Mouse (Mus musculus) cerebellum, adult 18-20 months (tissue): Measurements from ENCODE around the gene Gspt1.
"Not testable (repeated sequence)": the region's sequence is repeated elsewhere in the genome, so short reads cannot be mapped to it uniquely, and the experiment has no call there.

Experiments
- DNase-seq, 2 experiments: peaks; one replicate each; pipeline ENCODE4 v3.0.0; 2021

The Gspt1 gene

DNA sequence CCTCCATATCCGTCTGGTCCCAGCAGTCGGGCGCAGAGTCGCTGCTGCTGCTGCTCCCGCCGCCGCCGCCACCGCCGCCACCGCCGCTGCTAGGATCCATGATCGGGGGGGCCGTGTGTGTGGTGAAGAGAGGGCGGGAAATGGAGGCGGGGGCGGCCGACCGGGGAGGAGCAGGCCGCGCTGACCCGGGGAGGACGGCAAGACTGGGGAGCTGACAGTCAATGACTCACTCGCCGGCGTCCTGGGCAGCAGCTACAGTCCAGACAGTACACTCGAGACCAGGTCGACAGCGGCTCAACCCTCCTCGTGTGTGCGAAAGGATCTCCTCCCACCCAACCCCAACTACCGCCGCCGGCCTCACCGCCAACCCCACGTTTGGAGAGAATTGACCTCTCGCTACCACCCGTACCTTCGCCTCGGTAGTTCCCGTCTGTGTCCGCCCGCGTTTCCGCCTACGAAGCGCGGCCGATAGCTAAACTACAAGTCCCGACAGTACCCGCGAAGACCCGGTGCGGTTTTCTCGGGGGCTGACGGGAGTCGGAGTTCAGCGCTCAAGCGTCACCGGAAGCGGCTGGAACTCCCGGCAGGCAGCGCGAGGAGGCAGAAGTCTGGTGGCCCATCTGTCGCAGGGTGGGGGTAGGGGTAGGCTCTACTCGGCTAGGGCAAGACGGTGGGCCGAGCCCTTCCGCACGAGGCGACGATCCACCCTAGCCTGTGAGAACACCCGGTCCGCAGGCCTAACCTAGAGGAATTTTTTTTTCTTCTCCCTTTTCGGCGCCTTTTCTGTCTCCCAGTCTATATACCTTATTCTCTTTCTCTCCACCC lies at the start of gene Gspt1:
Gene Gspt1, minus strand, starts transcription at position 428 of the 825 bp plus-strand sequence.
- DNase-seq = peak; percentile 98 to 99

DNA sequence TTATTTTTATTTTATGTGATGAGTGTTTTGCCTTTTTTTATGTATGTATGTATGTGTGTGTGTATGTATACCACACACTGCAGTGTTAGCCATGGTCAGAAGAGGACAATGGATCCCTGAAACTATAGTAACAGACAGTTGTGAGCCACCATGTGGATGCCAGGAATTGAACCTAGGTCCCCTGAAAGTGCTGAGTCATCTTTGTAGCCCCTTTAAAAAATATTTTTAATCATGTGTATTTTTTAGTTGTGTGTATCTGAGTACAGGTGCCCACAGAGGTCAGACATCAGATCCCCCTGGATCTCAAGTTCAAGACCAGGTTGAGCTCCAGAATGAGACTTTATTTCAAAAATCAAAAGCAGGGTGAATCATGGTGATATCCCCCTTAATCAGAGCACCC lies 49.6 kb upstream of the Gspt1 start:
- no peak for DNase-seq

DNA sequence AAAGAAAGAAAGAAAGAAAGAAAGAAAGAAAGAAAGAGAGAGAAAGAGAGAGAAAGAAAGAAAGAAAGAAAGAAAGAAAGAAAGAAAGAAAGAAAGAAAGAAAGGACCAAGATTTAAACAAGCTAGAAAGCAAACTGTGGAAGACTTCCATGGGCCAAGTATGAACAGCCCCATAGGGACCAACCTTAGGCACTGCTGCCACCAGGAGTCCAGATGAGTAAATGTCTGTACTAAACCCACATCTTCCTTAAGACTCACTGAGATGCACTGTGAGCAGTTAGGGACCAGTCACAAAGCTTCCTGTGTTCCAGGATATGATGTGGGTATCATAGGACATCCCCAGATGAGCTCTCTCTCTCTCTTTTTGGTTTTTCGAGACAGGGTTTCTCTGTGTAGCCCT lies 43.6 kb upstream of the Gspt1 start:
- peak; percentile 5 to 9 for DNase-seq

DNA sequence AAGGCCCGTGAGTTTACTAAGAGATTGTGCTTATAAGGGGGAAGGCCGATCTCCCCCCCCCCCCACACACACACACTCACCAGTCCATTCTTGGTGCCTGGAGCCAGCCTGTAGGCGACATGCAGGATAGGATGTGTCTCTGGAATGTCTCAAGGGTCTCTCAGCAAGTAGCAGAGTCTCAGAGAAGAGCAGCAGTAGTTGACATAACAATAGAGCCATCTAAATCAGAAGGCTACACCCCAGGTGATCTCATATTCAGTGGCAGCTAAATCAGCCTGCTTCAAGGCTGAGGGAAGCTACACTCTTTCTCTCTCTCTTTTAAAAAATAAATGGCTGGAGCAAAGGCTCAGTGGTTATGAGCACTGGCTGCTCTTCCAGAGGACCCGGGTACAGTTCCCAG lies 41.5 kb upstream of the Gspt1 start:
- not testable (repeated sequence) for DNase-seq

DNA sequence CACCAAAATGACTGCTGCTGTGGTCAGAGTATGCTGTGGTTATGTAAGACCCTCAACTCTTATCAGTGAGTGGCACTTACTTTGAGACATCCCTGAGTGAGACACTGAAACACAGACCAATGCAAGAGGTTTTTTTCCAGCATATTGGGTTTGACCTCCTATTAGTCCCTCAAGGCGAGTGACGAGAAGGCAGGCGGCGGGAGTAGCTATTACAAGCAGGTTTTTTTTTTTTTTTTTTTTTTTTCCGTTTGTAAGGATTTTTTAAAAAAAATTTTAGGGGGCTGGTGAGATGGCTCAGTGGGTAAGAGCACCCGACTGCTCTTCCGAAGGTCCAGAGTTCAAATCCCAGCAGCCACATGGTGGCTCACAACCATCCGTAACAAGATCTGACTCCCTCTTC lies 34.7 kb upstream of the Gspt1 start:
- not testable (repeated sequence) for DNase-seq

DNA sequence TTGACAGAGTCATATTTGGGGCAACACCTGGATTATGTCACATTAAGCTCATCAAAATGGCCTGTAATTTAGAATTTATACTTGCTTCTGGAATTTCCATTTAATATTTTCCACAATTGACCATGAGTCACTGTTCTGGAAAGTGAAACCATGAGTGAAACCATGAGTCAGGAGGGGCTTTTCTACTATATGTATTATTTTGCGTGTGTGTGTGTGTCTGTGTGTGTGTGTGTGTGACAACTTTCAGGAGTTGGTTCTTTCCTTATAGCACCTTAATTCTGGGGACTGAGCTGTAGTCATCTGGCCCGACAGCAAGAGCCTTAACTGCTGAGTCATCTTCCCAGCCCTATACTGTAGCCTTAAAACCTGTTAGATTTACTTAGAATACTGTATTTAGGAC lies 31.8 kb upstream of the Gspt1 start:
- DNase-seq = no peak

DNA sequence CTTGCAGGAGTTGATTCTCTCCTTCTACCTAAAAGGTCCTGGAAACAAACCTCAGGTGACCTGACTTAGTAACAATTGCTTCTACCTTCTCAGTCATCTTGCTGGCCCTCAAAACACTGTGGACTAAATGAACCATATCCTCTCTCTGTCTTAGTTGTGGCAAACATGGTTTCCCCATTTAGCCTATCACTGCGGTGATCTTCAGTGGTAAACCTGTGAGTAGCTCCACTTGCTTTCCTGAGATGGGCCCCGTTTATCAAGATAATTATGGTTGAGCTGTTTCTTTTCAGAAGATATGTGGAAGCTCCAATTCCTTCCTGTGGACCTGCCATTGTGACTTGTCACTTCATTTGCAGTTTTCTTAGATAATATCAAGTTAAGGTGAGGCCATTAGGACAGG lies 30.8 kb upstream of the Gspt1 start:
- no peak for DNase-seq

DNA sequence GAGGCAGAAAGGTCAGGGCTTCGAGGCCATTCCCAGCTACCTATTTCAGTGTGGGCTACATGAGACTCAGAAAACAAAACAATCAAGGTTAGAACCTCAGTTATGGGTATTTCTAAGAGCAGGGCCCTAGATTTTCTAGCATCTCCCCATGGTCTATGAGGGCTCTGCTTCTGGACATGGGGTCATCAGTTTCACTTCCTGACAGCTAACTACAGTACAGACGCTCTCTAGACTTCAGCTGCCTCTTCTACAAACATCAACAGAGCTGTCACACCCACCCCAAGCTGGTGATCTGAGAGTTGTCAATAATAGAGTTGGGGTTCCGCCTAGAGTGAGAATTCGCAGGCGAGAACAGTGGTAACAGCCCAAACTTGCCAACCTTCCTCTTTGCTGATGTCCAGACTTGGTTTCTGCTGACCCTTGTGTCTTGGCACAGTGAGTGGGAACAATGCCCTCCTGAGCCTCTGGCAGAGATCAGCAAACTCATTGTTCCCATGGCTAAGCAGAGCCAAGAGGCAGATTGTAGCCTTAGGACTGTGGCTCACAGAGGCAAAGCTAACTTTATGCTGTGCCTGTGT lies 28.6 kb upstream of the Gspt1 start:
- DNase-seq = no peak

DNA sequence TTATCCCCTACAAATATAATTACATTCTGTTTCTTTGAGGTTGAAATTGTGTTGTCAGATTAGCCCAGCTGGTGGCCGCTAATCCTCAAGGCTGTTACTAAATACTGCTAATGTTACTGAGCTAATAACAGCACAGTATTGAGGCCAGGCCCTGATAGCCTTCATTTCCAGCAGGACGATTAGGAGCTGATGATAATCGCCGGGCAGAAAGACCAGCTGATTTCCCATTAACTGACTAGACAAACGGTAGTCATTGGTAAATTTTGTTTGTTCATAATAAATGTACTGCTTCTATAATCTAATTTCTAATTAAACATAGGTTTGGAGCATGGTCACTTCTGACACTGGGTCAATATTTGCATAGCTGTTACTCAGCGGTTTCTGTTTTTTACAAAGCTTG lies 24.7 kb upstream of the Gspt1 start:
- no peak for DNase-seq

DNA sequence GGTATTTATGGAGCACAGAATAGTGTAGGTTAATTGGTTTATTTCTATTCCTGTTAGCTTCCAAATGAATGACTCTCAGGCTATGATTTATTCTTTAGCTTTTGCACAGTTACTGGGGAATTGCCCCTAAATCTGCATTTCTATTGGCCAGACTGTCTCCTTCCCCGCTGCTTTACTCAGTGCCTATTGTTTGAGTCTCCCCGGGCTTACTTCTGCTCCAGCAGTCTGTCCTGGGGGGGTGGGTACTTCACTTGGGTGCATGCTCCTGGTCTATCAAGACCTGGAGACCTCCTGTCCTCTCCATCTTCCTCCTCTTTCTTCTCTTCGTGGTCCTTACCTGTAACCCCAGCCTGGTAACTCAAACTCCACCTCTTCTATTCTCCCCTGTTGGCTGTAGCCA lies 22.8 kb upstream of the Gspt1 start:
- DNase-seq = no peak

DNA sequence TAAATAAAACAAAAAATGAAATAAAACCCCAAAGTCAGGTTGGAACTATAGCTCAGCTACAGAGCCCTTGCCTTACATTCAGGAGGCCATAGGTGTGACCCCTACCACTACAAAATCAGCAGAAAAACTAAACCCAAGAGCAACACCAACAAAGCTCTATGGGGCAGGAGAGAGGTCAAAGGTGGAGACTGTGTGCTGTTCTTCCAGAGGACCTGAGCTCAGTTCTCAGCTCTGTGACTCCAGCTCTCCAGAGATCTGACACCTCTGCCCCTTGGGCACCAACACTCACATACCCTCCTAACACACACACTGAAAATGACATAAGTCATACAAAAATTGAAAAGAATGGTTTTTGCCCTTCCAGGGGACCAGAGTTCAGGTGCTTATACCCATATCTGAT lies 16.9 kb upstream of the Gspt1 start:
- DNase-seq = no peak

DNA sequence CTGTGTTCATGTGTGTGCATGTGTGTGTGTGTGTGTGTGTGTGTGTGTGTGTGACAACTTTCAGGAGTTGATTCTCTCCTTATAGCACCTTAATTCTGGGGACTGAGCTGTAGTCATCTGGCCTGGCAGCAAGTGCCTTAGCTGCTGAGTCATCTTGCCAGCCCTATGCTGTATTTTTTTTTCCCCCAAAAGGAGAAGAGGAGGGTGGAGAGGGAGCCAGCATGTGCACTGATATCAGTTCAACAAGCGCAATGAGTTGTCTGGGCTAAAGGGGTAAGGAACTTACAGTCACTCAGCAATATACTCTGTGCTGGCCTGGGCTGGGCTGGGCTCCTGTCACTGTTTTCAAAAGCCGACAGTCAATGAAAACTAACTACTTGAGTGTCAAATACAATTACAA lies 16.5 kb upstream of the Gspt1 start:
- DNase-seq = no peak

DNA sequence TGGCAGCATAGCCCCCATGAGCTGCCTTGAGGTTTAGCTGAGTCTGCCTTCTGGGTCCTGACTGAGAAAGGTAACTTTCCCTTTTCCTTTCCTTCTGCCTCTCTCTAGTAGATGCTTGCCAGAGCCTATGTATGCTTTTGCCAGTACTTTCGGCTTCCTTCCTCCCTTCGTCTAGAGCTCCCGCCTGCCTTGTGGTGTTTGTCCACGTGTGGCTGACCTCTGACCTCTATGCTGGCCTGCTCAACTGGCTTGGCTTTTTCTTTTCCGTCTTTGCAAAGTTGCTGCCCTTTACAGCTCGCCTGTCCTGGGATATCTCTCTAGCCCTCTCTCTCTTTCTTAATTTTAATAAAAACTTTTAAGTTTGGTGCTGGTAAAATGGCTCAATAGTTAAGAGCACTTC lies 15.7 kb upstream of the Gspt1 start:
- DNase-seq = no peak

DNA sequence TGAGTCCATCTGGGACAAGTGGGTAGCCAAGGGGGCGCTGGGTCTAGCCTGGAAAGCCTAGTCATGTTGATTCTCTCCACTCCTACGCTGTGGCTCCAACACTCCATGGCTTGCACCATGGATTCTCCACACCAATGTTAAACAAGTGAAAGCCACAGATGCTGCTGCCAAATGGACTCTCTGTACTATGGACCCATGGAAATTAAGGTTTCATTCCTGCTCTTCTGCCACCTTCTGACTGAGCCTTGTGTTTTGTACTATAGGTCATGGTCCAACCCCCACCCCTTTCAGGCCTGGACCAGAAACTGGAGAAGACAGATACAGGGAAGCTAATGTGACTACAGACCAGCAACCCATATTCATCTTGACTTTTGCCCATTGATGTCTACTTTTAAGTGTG lies 12.4 kb upstream of the Gspt1 start:
- DNase-seq = no peak

DNA sequence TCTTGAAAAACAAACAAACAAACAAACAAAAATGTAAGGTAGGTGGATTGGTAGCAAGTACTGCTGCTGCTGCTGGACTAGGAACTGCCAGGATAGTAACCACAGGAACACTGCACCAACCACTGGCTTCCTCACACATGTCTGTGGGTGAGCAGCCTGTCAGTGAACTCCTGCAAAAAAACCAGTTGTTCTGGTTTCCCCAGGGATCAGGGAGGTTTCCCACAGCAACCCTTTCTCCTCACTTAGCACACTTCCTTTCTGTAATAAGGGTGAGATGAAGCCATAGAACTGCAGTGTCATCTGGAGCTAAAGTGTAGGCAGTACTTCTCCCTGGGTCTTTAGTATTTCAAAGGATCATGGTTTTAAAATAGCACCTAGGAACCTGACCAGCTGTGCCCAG lies 9.1 kb upstream of the Gspt1 start:
- DNase-seq = no peak

DNA sequence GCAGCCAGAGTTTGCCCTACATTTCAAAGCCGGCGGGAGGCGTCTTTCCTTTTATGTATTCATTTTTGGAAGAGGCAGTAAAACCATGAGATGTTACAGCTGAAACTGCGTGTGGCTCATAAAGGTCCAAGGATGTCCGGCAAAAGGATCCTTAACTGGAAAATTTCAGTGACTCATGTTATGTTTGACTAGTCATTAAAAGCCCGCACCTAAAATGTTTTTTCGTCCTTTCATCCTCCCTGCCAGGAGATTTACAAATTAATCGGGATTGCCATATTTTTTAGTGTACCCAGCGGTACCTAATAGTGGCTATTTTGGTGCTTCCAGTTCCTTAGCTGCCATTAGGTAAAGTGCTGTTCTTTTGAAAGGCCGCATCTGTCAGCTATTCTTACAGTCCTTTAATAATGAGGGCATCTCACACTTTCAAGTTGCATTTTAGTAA lies 619 bp upstream of the Gspt1 start:
- no peak for DNase-seq

DNA sequence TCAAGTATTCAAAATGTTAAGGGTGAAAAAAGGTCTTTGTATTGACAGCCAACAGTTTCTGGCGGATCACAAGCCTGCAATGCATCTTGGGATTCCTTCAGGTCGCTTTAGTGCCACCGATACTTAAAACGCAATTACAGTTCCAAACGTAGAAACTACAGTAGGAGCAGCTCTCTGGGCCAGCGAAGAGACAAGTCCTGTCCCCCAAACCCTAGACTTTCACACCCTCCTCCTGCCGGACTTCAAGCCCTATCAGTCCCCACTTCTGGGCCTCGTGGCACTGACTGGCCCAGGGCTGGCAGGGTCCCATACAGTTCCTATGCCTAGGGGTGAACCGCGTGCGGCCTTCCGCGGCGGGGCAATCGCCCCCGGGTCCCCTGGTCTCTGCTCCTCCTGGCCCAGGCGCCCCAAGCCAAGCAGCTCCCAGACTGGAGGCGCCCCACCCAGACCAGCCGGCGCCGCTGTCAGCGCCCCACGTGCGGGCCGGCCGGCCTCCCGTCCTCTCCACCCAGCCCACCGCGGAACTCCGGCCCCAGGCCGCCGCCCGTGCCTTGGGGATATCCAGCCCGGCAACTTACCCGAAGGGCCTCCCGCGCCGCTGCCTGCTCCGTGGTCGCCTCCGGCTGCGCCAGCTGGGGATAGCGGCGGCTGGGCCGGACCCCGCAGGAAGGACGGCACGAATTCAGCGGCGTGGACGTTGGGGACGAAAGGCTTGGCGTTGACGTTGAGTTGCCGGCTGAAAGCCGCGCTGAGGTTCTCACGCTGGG lies 877 bp downstream of the Gspt1 start:
- peak in 1 of 2 experiments; percentile 33 for DNase-seq

DNA sequence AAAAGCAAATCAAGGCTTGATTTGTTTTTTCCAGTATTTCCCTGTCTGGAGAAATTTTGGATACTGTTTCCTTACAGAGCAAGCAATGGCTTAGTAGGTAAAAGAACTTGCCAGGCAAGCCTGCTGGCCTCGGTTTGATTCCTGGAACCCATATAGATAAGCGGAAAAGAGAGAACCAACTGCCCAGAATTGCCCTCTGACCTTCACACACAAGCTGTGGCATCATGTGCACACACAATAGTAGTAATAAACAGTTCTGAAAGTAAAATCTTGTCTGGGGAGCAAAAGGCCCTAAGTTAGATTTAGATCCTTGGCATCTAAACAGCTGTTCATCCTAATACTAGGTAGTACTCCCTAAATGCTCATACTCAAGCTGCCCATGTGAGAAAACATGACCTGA lies 6.3 kb downstream of the Gspt1 start:
- DNase-seq = no peak

DNA sequence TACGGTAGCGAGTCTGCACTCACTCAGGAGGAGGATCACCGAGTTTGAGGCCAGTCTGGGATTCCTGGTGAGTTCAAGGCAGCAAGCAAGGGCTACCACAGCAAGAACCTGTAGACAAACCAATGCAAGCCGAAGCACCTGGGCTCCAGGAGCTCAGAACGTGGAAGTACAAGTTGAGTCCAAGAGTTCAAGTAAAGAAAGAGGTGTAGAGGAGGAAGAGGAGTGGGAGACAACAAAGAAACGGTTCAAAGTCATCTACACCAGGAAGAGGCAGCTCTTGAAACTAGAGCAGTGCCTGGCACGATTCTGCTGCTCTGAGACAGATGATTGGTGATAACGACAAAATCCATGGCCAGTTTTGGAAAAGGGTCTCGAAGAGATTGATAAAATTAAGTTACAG lies 8.4 kb downstream of the Gspt1 start:
- DNase-seq = no peak

DNA sequence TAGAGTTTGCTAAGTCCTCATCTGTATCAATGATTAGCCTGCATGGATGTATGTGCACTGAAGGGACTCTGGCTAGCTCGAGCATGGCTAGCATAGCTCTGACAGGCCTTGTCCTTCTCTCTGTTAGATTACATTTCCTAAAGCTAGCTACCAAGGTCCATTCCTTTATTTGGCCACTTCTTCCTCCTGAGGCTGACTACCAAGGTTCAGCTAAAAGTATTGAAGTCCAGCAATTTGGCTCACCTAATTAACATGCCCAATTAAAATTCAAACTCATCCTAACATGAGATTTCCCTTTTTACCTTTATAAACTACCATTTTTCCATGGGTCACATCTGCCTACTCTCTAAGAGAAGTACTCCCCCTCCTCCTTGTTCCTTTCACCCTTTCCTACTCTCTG lies 11.7 kb downstream of the Gspt1 start:
- DNase-seq = no peak

DNA sequence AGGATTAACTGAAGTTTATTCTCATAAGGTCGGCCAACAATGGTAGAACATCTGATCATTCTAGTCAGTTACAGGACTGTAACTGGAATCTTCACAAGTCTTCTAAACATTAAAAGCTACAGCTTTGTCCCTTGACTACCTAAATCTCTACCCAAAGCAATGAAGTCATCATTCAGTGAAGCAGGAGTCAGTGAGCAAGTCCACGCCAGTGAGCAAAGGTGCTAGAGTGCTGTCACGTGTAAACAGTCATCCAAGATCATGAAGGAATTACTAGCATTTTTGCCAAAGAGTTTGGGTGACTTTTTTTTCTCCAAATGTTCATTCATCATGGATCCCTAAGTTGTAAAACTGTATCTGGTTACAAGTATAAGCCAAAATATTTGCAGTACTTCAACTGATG lies 36.3 kb downstream of the Gspt1 start:
- no peak for DNase-seq

DNA sequence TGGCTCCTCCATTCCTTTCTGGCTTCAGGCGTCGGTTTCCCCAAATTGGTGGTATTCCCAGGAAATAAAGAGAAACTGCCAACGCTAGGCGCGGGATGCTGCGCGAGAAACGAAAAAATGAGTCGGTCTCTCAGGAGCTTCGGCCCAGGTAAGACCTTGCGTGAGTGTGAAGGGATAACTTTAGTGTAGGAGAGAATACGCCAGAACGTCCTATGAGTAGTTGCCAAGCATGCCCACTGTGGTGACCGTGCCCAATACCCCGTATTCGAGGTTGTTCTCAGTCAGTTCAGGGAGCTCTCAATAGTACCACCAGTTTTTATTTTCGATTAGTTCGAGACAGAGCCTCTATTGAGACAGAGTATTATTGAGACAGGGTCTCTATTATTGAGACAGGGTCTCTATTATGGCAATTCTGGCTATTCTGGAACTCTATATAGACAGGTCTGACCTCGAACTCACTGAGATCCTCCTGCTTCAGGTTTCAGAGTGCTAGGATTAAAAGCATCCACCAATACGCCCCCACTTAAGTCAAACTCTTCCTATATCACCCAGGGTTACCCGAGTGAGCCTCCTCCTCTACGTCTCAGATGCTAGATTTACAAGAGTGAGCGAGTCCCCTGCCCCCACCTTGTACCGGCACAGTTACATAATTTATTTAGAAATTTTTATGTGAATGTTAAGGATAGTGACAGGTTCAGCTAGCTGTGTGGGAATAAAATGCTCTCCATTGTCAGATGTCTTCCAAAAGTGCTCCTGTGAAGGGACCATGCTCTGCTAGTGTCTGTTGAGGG lies 50.3 kb downstream of the Gspt1 start:
- DNase-seq = no peak
